8 mouse cellular contexts compared by ENCODE assay signal in the genomic region with DNA sequence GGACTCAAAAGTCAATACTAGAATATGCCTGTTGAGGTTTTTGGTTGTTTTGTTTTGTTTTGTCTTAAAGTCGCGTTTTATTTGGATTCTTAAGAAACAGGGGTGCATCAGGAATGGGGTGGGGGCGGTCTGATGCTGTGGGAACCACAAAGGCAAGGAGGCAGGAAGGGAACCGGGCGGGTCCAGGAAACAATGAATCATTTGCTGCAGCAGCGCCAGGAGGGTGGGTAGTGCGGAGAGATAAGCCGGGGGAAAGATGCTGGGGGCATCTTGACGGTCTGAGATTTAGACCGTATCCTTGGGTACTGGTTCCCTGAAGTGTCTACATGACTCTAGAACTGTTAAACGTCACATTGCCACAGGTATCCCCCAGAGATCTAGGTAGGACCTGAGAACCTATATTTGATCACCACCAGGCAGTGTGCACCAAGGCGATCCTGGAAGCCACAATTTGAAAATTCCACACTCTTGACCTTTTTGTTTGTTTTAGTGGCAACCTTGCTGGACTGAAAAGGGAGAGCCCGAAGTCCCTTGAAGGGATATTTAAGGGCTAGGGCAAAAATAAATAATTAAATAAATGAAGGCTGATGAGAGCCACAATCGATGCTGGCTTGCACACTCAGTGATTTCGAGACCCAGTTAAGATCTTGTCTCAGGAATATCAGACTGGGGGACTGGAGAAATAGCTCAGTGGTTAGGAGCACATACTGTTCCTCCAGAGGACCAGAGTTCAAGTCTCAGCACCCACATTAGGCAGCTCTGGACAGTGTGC. TPM values are rescaled to one million over a fixed set of nuclear protein-coding genes. Genes with fewer than 3 reads are reported as not detected.
DNase-seq lines count a peak whose midpoint lies in the region; ATAC-seq lines count a peak whose summit lies in the region.
"Had no signal": no experiment of that assay in that cellular context is flagged by ENCODE, and none has a peak within 500 bp of the region (broad histone marks: within the 10 kb centered on the region; RNA-seq: fewer than 3 reads in every experiment).

No protein-coding gene starts in this region.

- H3K4me2 ChIP-seq in intestine, embryonic 14.5 days (ENCODE audit: low read length): peak overlapping the region; percentile 31
- no peak overlapping the region for H3K4me2 ChIP-seq in lung, embryonic 15.5 days
- H3K4me2 ChIP-seq: embryonic facial prominence, embryonic 12.5 days had no signal

- no peaks in the 10 kb centered on the region for H3K9me3 ChIP-seq in intestine, embryonic 14.5 days (ENCODE audit: control insufficient read depth, low read length)
- H3K9me3 ChIP-seq in lung, embryonic 15.5 days: no peaks in the 10 kb centered on the region
- H3K9me3 ChIP-seq: embryonic facial prominence, embryonic 12.5 days had no signal

- H3K4me1 ChIP-seq in intestine, embryonic 14.5 days (replicated peaks; ENCODE audit: control insufficient read depth, insufficient read depth, low read length): peaks cover 13% of the 10 kb centered on the region; the same call in 1 of the 2 replicates
- peaks cover 27% of the 10 kb centered on the region for H3K4me1 ChIP-seq in lung, embryonic 15.5 days
- H3K4me1 ChIP-seq: embryonic facial prominence, embryonic 12.5 days had no signal

- no peak for ATAC-seq in intestine, embryonic 14.5 days (replicated peaks; ENCODE audit: low FRiP score, low TSS enrichment, low read depth)
- no peak for ATAC-seq in lung, embryonic 15.5 days (ENCODE audit: borderline replicate concordance, extremely low read depth, low FRiP score, low TSS enrichment)
- no peak for ATAC-seq in erythroblast, adult 5-6 weeks (replicated peaks; ENCODE audit: low FRiP score, poor library complexity, severe bottlenecking)

- H3K9ac ChIP-seq in intestine, embryonic 14.5 days (ENCODE audit: low read length): no peak overlapping the region
- H3K9ac ChIP-seq in lung, embryonic 15.5 days: no peak overlapping the region
- H3K9ac ChIP-seq: embryonic facial prominence, embryonic 12.5 days had no signal

- WGBS in intestine, embryonic 14.5 days: 31% methylated on average over 15 of the region's 15 CpGs
- WGBS in lung, embryonic 15.5 days: 28% methylated on average over 15 of the region's 15 CpGs

- H3K27me3 ChIP-seq in intestine, embryonic 14.5 days (replicated peaks; ENCODE audit: control insufficient read depth, insufficient read depth, low read length): no peaks in the 10 kb centered on the region
- no peaks in the 10 kb centered on the region for H3K27me3 ChIP-seq in lung, embryonic 15.5 days
- H3K27me3 ChIP-seq: embryonic facial prominence, embryonic 12.5 days had no signal

- H3K36me3 ChIP-seq in intestine, embryonic 14.5 days (ENCODE audit: control insufficient read depth, insufficient read depth, low read length): no peaks in the 10 kb centered on the region
- H3K36me3 ChIP-seq in lung, embryonic 15.5 days: no peaks in the 10 kb centered on the region
- H3K36me3 ChIP-seq: embryonic facial prominence, embryonic 12.5 days had no signal

- H3K4me3 ChIP-seq in intestine, embryonic 14.5 days (ENCODE audit: low read depth, low read length): no peak overlapping the region
- no peak overlapping the region for H3K4me3 ChIP-seq in lung, embryonic 15.5 days
- H3K4me3 ChIP-seq: embryonic facial prominence, embryonic 12.5 days had no signal

- H3K27ac ChIP-seq in intestine, embryonic 14.5 days (ENCODE audit: low read depth): peak overlapping the region; percentile 76
- peak overlapping the region; percentile 56; the same call in 1 of the 2 replicates for H3K27ac ChIP-seq in lung, embryonic 15.5 days
- H3K27ac ChIP-seq: embryonic facial prominence, embryonic 12.5 days had no signal

- peak; percentile 26 for DNase-seq in NIH3T3 (ENCODE audit: low read depth)
- peak; percentile 42 for DNase-seq in brain, adult 2 months (ENCODE audit: low read depth, low spot score)
- no peak for DNase-seq in intestine, embryonic 14.5 days (ENCODE audit: low spot score)
- DNase-seq in retina, postnatal 1 day: no peak
- no peak for DNase-seq in ovary, postnatal 10 days (ENCODE audit: low spot score)

RNA-seq across cellular contexts. Expression of gene Lima1, which starts 8.6 kb away (rescaled TPM):
- polyA plus RNA-seq in intestine, embryonic 14.5 days (2014; fragmentation: Nextera tagmentation; extraction: Ambion mirVana): 80.3 and 87.9 TPM in 2 replicates
- 37.9 and 43.6 TPM in 2 replicates for polyA plus RNA-seq in lung, embryonic 15.5 days (2015; fragmentation: Nextera tagmentation; extraction: Ambion mirVana)
- total RNA-seq in erythroblast, adult 5-6 weeks (2015; ENCODE audit: low replicate concordance): 1.9 and 2.9 TPM in 2 replicates
- 2.8 and 4.7 TPM in 2 replicates for total RNA-seq in erythroblast, adult 5-6 weeks (2017; ENCODE audit: low replicate concordance)

Comparison
In these comparisons a context has a peak if more than half of its experiments do, and no peak if none do; other contexts are left out.
1. DNase-seq: peak in NIH3T3 (single experiment) and brain, adult 2 months (single experiment); none in intestine, embryonic 14.5 days (single experiment), retina, postnatal 1 day (single experiment) and ovary, postnatal 10 days (single experiment).